Mouse (Mus musculus): ENCODE results near the gene Mfsd4b1. TPM values are rescaled to one million over a fixed set of nuclear protein-coding genes. Genes with fewer than 3 reads are reported as not detected.

Gene Mfsd4b1
- 0.11 and 0.16 TPM in 2 replicates for polyA plus RNA-seq (2012; rRNA removed)

GRCm38 (mm10) chr10:40024554-40025428 is at the start of gene Mfsd4b1:
Gene Mfsd4b1, minus strand, starts transcription at chr10:40025268.

DNA sequence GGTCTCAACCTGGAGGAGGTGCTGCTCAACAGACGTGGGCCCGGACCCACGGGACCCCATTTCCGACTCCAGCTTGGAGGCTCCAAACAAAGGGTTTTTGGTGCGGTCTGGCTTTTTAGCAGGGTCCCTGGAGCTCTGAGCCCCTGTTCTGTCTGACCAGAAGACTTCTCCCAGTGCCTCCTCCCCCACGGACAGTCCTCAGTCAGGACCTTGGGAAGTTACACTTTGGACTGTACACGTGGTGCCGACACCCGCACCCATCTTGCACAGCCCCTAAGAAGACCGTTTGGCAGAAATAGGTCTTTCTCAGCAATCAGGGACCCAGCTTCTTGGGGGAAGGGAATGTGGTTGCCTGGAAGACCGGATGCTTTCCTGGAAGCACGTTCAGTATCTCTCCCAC is 38.6 kb downstream of the Mfsd4b1 start, which contains the start of gene Mfsd4b5:
Gene Mfsd4b5, minus strand, starts transcription at position 181 of the 400 bp plus-strand sequence.

DNA sequence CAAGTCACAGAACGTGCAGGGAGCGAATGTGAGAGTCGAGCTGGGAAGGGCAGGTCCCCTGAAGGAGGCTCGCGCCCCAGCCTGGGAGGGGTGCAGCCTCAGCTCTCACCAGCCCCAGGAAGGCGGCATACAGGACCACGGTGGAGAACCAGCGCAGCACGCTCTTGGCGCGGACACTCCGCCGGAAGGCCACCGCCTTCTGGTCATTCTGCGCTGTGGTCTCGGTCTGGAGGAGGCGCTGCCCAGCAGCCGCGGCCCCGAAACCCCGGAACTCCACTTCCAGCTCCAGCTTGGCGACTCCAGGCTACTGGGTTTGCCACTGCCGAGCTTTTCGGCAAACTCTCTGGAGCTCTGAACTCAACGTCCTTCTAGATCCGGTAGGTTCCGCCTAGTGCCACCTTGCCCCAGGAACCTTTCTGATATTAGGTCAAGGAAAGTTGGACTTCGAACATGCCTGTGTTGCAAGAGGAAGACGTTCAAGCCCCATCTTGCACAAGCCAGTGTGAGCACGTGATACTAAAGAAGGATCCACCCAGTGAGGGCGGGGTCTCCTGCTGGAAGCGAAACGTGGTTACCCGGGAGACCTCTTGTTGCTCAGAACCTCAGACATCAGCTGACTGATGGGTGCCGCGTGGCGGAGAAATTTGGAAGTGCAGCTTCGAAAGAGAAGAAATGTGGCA is 65.2 kb downstream of the Mfsd4b1 start, which contains the start of gene Mfsd4b3:
Gene Mfsd4b3, minus strand, starts transcription at position 393 of the 680 bp plus-strand sequence.

Other genes starting within 250 kb of the Mfsd4b1 start
- gene Mfsd4b4, start 126.0 kb downstream of the Mfsd4b1 start, polyA plus RNA-seq (2012; rRNA removed), result 9.9 and 11.1 TPM in 2 replicates
- gene Mfsd4b2, start 98.3 kb downstream of the Mfsd4b1 start, polyA plus RNA-seq (2012; rRNA removed), result 0.03 TPM in 1 of 2 replicates, not detected in the other
- 0.05 and 0.13 TPM in 2 replicates for gene Mfsd4b3, start 65.1 kb downstream of the Mfsd4b1 start, polyA plus RNA-seq (2012; rRNA removed)
- gene Mfsd4b5, start 38.6 kb downstream of the Mfsd4b1 start, polyA plus RNA-seq (2012; rRNA removed), result 0.04 and 0.05 TPM in 2 replicates
- 1.5 and 2.0 TPM in 2 replicates for gene Slc16a10, start 117.0 kb upstream of the Mfsd4b1 start, polyA plus RNA-seq (2012; rRNA removed)
- 29.3 and 31.3 TPM in 2 replicates for gene Rpf2, start 221.8 kb upstream of the Mfsd4b1 start, polyA plus RNA-seq (2012; rRNA removed)
- 37.0 and 39.8 TPM in 2 replicates for gene Gtf3c6, start 232.8 kb upstream of the Mfsd4b1 start, polyA plus RNA-seq (2012; rRNA removed)